Mouse (Mus musculus): ENCODE measurements at regions not wholly inside any gene's neighbourhood (a gene's known extent, or its start where the extent isn't known, plus 50 kb on each side); places are given as distances from the start of the nearest gene placed in this dataset.

DNA sequence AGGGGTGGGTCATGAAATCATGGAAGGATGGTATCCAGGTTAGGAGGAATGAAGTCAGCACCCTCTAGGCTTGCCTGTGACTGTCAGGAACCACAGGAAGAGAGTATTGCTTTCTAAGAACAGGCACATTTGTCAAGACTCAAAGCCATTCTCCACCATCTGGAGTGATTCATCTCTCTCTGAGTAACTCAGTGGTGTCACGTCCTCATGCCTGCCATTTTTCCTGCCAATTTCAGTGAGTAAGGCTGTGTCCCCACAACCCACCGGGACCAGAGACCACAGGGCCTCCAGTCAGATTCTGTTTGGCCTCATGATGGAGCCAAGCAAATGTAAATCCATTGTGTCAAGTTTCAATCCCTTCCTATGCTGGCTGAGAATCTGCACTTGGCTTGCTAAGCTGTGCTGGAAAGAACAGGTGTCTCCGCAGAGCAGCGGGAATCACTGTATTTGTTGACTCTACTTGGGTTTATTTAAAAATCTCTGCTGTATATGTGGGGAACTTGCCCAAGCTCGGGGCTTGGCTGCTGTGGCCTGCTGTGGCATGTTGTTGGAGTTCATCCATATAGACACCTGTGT, 230.0 kb upstream of the Mki67 start:
- TF ChIP-seq SRF (IDR thresholded peaks at IDR 0.05; ENCODE audit: control insufficient read depth, insufficient read length, low read depth) (no peak), E2F4 (IDR thresholded peaks at IDR 0.05; ENCODE audit: insufficient read depth) (no peak), POLR2A (IDR thresholded peaks at IDR 0.05; ENCODE audit: insufficient read length, low read depth) (no peak)

All from myocyte (in vitro differentiated cells).